Mouse (Mus musculus) gastrocnemius, adult 2 months (tissue): ENCODE data around the gene Dpp6. TPM values are rescaled to one million over a fixed set of nuclear protein-coding genes. Genes with fewer than 3 reads are reported as not detected.

Experiments
- DNase-seq: peaks from one replicate; pipeline ENCODE4 v3.0.0; 2022
- H3K27ac ChIP-seq: fragments of 200-600 bp; 2 replicates; pipeline ENCODE4 v1.8.1; 2022; ENCODE audit warnings: mild to moderate bottlenecking
- H3K4me3 ChIP-seq: fragments of 200-600 bp; 2 replicates; pipeline ENCODE4 v1.8.1; 2022; ENCODE audit warnings: mild to moderate bottlenecking, moderate library complexity
- CTCF ChIP-seq: fragments of 200-600 bp; IDR thresholded peaks from 2 replicates; pipeline ENCODE4 v1.8.1; 2022; ENCODE audit warnings: antibody characterized with exemption, mild to moderate bottlenecking, moderate library complexity
- intact Hi-C: fragments of 180-260 bp; cut with DNase I; formaldehyde crosslinking; loops from one replicate; pipeline ENCODE4 v1.15.1; 2025
- total RNA-seq, 2 experiments: library from RNA; stranded (reverse); gene quantifications; 2 replicates each; pipeline ENCODE4 v1.2.3; 2021

The Dpp6 gene
- total RNA-seq, 2 experiments from 2014 or later, result 0.25 to 0.64 TPM

DNA sequence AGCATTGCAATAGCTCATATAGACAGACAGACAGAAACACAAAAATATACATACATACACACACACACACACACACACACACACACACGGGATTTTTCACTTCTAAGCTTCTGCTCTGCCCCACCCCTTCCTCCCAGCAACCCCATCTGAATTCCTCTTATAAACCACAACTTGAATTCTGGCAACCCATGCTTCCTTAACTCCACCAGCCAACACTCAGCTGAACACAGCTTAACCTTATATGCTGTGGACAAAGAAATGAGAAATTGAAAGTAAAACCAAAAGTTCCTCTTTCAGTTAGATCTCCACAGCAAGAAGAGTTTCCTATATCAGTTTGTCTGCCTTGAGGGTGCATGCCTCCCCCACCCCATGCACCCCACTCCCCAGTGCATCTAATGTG is 378.0 kb downstream of the Dpp6 start:
- H3K27ac ChIP-seq, result no peak overlapping the region
- no peak for TF ChIP-seq CTCF
- no peak for DNase-seq
- no peak overlapping the region for H3K4me3 ChIP-seq
- intact Hi-C loops, result no loop called here

DNA sequence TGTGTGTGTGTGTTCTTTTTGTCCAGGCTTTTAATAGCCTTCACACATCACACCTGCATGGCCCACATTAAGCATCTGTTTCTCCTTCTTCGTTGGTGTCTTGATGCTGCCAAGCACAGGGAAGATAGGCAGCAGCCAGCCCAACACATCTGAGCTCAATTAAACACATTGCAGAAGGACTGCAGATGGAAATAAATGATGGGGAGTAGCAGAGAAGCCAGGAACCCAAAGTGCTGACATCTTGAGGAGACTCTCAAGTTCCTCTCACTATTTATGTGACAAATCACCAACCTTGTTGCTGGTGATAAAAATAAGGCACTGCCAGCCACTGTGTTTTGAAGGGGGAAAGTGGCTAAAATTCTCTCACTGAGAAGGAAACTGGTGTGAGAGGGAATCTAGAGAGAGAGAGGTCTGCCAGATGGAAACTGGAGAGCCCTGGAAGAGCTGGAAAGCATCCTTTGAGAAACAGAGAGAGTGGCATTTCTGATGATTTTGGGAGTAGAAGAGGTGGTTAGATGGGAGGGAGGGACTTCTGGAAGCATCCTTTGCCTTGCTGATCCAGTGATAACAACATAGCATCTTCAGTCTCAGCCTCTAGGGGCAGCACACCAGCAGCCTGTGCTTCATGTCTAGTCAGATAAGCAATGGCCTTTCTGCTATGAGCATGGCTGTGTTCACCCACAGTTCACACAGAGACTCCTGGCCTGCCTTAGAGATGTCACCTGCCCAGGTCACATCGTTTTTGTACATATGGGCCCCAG is 383.8 kb downstream of the Dpp6 start:
- 0 out of 2 replicates have a peak, but pooled peaks have one; percentile 2 for TF ChIP-seq CTCF
- intact Hi-C loops, result no loop called here

DNA sequence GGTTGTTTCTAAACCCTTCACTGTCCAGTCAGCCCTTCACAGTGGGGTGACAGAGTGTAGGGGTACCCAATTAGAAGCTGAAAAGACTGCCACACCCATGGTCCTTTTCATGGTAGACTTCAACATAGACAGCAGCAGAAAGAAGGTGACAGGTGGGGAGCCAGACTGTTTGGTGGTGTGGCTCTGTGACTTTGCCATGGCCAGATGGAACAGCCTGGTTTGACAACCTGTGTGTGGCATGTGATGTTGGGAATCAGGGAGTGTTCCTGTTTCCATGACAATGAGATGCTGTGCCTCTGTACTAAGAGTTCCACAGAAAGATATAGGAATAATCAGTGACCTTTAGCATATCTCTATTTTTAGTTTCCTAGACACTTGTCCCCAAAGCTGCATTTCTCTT is 386.1 kb downstream of the Dpp6 start:
- TF ChIP-seq CTCF, result no peak
- DNase-seq, result no peak
- Histone ChIP-seq H3K27ac (no peak overlapping the region), H3K4me3 (no peak overlapping the region)
- intact Hi-C loops, result no loop called here

More for the DNA sequence above, 383.8 kb downstream of the Dpp6 start:
- no peak overlapping the region for H3K27ac ChIP-seq
- no peak for DNase-seq
- no peak overlapping the region for H3K4me3 ChIP-seq

DNA sequence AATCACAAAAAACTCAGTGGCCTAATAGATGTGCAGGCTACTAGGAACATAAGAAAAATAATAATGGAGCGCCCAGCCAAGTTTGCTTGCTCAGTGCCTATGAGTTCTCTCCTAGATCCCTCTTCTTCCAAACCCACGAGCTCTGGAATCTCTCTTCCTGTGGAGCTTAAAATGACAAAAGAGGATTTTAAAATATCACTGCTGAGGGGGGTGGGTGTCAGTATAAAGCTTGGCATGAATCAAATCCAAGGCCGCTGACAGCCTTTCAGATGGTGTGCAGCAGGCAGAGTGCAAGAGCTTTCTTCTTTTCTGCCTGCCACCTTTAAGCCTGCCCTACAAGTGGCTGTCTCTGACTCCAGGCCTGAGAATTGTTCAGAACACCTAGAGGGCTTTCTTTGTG is 387.7 kb downstream of the Dpp6 start:
- DNase-seq, result no peak
- H3K4me3 ChIP-seq, result no peak overlapping the region
- intact Hi-C loops, result no loop called here
- H3K27ac ChIP-seq, result no peak overlapping the region
- TF ChIP-seq CTCF, result no peak

DNA sequence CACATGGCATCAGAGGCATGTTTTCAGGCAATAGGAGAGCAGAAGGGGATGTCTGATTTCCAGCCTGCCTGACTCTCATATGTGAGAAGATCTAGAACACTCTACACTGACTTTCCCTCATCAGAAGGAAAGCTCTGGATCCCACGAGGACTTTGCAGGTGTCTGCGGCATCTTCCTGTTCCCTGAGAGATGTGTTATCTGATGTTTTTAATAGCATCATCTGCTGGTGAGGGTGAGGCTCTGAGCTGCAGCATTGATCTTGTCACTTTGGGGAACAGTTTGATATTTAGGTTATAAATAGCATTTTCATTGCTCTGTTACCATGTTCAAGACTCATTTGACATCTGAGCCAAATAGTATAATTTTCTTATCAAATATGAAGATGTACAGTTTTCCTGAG is 388.8 kb downstream of the Dpp6 start:
- Histone ChIP-seq H3K4me3 (no peak overlapping the region), H3K27ac (no peak overlapping the region)
- TF ChIP-seq CTCF, result no peak
- intact Hi-C loops, result no loop called here
- no peak for DNase-seq

DNA sequence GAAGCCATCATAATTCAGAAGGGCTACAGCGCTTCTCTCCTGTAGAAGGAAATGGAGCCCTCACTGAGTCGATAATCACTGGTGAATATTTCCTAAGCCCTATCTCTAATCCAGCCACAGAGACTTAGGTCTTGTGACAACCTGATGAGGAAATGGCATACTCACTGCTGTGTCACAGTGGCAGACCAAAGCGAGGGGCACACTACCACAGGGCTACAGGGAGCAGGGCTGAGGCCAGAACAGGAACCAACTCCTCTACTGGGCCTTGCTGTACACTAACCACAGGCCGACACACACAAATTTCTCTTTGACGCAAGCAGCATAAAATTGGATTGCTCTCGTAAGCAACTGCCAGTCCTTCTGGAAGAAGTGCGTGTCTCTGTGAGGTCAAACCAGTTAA is 389.2 kb downstream of the Dpp6 start:
- Histone ChIP-seq H3K27ac (no peak overlapping the region), H3K4me3 (no peak overlapping the region)
- TF ChIP-seq CTCF, result no peak
- no peak for DNase-seq
- intact Hi-C loops, result no loop called here

DNA sequence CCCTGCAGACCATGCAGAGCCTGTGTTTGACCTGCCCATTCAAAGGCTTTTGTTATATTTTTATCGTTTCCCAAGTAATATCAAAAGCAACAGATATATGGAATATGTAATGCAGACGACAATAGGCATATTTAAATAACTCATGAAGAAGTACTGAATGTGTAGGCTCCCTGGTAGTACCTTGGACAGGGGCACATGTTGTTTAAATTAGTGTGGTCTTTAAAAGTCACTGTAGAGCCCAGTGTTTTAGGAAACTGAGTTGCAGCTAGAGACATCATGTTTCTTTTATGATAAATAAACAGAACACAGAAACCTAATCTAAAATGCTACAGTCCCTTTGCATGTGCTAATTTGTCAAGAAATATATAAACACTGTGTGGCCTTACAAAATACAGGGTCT is 403.1 kb downstream of the Dpp6 start:
- Histone ChIP-seq H3K27ac (no peak overlapping the region), H3K4me3 (no peak overlapping the region)
- DNase-seq, result no peak
- TF ChIP-seq CTCF, result no peak
- intact Hi-C loops, result no loop called here

DNA sequence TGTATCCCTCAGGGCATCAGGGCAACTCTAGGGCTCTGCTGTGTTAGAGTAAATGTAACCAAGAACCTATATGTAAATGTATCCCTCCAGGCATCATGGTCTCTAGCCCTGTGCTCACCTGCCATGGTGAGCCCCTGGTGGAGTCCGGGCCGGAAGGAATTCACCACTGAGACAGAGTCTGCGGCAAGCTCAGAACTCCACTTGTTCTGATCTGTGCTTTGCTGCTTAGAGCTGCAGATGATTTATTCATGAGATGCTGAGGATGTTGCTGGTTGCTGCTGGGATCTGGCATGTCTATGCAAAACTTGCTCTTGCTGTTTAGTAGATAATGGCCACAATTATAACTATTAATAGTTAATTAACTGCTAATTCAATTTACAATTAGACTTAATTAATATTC is 425.1 kb downstream of the Dpp6 start:
- DNase-seq, result no peak
- no peak overlapping the region for H3K4me3 ChIP-seq
- H3K27ac ChIP-seq, result no peak overlapping the region
- TF ChIP-seq CTCF, result no peak
- intact Hi-C loops, result no loop called here

DNA sequence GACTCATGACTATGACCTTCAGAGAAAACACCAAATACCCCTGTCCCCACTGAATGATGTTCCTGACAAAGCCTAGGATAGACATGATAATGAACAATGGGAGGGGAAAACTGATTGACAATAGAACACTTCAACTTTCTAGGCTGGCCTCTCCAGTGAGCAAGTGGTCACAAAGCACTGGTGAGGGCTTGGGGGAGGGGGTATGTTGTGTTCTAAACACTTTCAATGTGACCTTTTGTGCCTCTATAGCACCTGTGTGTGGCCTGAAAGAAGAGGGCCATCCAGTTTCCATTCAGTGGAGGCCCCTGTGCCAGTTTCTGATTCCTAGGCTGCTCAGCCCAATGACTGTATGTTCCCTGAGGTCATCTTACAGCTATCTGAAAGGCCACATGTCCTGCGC is 426.2 kb downstream of the Dpp6 start:
- Histone ChIP-seq H3K4me3 (no peak overlapping the region), H3K27ac (no peak overlapping the region)
- intact Hi-C loops, result no loop called here
- DNase-seq, result no peak
- no peak for TF ChIP-seq CTCF

DNA sequence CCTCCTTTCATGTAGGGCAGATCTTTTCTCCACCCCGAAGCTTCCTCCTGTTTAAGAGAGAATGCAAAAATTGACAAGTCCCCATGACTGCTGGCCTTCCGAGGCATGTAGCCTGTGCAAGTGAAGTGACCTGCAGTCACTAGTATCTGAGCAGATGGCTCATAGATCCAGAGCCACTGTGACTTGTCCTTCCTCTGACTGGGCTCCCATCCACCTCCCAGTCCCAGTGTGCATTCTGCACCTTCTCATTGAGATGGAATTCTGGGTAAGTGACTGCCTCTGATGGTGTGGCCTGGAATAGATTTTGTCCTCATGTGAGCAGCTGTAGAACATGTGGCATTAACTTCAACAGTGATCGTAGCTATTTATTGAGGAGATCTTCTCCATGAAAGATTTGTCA is 430.8 kb downstream of the Dpp6 start:
- no peak for TF ChIP-seq CTCF
- H3K4me3 ChIP-seq, result no peak overlapping the region
- no peak for DNase-seq
- H3K27ac ChIP-seq, result no peak overlapping the region
- intact Hi-C loops, result no loop called here

DNA sequence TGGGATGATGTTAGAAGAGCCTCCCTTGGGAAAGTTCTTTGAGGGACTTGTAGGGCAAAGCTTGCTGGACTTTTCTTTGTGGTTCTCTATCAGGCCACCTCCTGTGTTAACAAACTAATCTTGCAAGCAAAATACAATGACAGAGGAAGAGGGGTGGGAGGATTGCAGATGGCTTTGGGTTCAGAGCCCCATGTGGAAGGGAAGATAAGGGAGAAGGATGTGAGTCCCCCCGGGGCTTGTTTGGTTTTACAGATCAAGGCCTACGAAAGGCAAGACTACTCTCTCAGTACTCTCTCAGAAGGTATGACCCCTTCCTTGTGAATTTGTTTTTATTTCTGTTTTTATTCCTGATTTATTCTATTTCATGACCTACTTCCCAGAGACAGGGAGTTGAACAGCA is 431.7 kb downstream of the Dpp6 start:
- Histone ChIP-seq H3K27ac (no peak overlapping the region), H3K4me3 (no peak overlapping the region)
- intact Hi-C loops, result no loop called here
- no peak for TF ChIP-seq CTCF
- no peak for DNase-seq

DNA sequence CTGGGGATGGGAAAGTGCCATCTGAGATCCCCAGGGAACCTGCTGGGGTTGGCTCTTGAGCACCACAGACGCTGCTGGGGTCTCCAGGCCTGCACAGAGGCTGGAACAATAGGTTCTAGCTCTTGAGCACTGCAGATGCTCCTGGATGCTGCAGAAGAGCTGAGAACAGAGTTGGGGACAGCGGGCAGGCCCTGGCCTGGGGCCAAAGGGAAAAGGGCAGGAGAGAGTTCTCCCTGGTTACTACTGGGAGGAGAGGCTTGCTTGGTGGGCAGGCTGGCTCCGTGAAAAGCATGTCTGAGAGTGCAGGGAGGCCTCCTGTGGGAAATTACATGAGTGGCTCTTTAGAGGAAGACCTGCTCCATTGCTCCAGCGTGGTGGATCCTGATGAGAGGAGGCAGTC is 432.9 kb downstream of the Dpp6 start:
- TF ChIP-seq CTCF, result no peak
- no peak overlapping the region for H3K4me3 ChIP-seq
- intact Hi-C loops, result no loop called here
- DNase-seq, result no peak
- no peak overlapping the region for H3K27ac ChIP-seq

DNA sequence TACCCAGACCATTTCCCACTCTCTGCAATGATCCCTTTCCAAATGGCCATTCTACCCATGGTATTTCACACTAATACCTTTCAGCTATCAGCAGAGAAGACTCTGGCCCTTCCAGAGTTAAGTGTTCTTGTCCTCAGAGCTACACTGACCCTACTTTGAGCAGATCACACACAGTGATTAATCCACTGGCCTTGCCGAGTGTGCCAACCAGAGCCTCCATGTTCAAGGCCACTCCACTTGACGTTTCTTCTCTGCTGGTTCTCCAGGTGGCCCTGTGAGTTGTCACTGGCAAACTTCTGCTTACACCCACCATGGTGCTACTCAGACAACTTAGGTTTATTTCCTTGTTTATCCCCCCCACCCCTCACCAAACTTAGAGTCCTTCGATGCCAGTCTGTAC is 433.9 kb downstream of the Dpp6 start:
- no peak overlapping the region for H3K4me3 ChIP-seq
- DNase-seq, result no peak
- intact Hi-C loops, result no loop called here
- no peak overlapping the region for H3K27ac ChIP-seq
- no peak for TF ChIP-seq CTCF

DNA sequence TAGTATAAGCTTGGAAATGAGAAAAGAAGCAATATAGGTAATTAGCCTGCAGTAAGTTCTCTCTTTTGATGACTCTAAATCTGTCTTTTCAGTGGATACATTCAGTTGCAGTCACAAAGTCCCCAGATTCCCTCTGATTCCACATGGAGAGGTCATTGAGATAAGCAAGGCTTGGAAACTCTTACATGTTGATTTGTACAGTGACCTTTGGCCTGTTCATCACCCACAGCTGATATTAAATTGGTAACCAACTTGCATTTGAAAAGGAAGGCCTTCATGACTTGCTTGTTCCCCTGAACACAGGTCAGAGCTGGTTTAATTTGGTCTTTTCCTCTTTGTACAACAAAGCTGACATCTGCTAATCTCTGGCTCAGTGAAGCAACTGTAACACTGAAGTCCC is 434.4 kb downstream of the Dpp6 start:
- TF ChIP-seq CTCF, result no peak
- H3K4me3 ChIP-seq, result no peak overlapping the region
- no peak overlapping the region for H3K27ac ChIP-seq
- intact Hi-C loops, result no loop called here
- DNase-seq, result no peak

DNA sequence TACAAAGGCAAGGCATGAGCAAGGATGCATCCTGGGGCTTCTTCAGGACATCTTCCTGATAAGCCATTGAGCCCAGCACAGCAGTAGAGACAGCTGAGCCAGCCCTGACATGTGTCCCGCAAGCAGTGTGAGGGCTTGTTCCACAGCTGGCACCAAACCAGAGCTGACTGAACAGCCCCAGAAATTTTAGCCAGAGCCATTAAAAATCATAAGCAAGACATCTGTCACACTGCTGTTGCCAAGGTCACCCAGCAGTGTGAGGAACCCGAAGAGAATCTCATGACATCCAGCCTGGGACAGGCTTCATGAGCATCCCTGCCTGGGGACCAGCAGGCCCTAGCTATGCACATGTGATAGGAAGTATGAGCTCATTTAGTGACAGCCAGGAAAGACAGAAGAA is 438.2 kb downstream of the Dpp6 start:
- no peak for TF ChIP-seq CTCF
- Histone ChIP-seq H3K4me3 (no peak overlapping the region), H3K27ac (no peak overlapping the region)
- no peak for DNase-seq
- intact Hi-C loops, result no loop called here
